Mouse (Mus musculus) stomach, postnatal 0 days (tissue): ENCODE measurements around the gene Tm7sf3. TPM values are rescaled to one million over a fixed set of nuclear protein-coding genes. Genes with fewer than 3 reads are reported as not detected.

Experiments
- ATAC-seq: fragments of 200-750 bp; cut with Nextera tagmentation; 2 replicates; pipeline ENCODE4 v1.8.0; 2017; ENCODE audit not compliant: low FRiP score, low TSS enrichment
- DNase-seq: peaks from one replicate; pipeline ENCODE4 v3.0.0-alpha.2; 2016; ENCODE audit warnings: low spot score
- H3K27ac ChIP-seq: fragments of 300-500 bp; sonication (generic); replicated peaks from 2 replicates; pipeline ENCODE4 v1.5.1; 2014; ENCODE audit warnings: mild to moderate bottlenecking, control low read depth
- H3K27me3 ChIP-seq: fragments of 300-500 bp; sonication (generic); 2 replicates; pipeline ENCODE4 v1.6.1; 2014; ENCODE audit warnings: low read length; ENCODE audit not compliant: control insufficient read depth, insufficient read depth
- H3K36me3 ChIP-seq: fragments of 300-500 bp; sonication (generic); 2 replicates; pipeline ENCODE4 v1.6.1; 2014; ENCODE audit warnings: low read length, mixed read lengths; ENCODE audit not compliant: control insufficient read depth, insufficient read depth
- H3K4me1 ChIP-seq: fragments of 300-500 bp; sonication (generic); replicated peaks from 2 replicates; pipeline ENCODE4 v1.6.1; 2014; ENCODE audit warnings: antibody characterized with exemption; ENCODE audit not compliant: control insufficient read depth, insufficient read depth
- H3K4me2 ChIP-seq: fragments of 300-500 bp; sonication (generic); replicated peaks from 2 replicates; pipeline ENCODE4 v1.6.1; 2014; ENCODE audit warnings: low read depth, mild to moderate bottlenecking, control low read depth, moderate library complexity
- H3K4me3 ChIP-seq: fragments of 300-500 bp; sonication (generic); 2 replicates; pipeline ENCODE4 v1.5.1; 2014; ENCODE audit warnings: low read depth, low read length, control low read depth
- H3K9ac ChIP-seq: fragments of 300-500 bp; sonication (generic); 2 replicates; pipeline ENCODE4 v1.6.1; 2014; ENCODE audit warnings: mild to moderate bottlenecking, low read length, control low read depth, mixed read lengths
- H3K9me3 ChIP-seq: fragments of 300-500 bp; sonication (generic); 2 replicates; pipeline ENCODE4 v1.6.1; 2016; ENCODE audit warnings: low read length; ENCODE audit not compliant: control insufficient read depth
- CTCF ChIP-seq: IDR thresholded peaks from 2 replicates; pipeline ENCODE4 v1.5.1; 2016; ENCODE audit warnings: antibody characterized with exemption, low read depth, mild to moderate bottlenecking, moderate library complexity
- EP300 ChIP-seq: optimal IDR thresholded peaks from 2 replicates; pipeline ENCODE3; 2016; ENCODE audit warnings: antibody characterized with exemption
- WGBS: fragments of 180-500 bp; shearing (Covaris S2); extraction: QIAGEN DNeasy Blood & Tissue Kit; methylation state at CpG from one replicate; pipeline ENCODE4 v1.1.7; 2014; 5-methylcytosine and 5-hydroxymethylcytosine counted together
- polyA plus RNA-seq: library from polyadenylated mRNA; unstranded; fragments of >200 nt; fragmentation: Nextera tagmentation; extraction: Ambion mirVana; gene quantifications from 2 replicates; pipeline ENCODE4 v1.2.1, GENCODE M21; 2015

Tm7sf3 gene
- polyA plus RNA-seq, 1 experiment from 2014 or later: 24.5 TPM

DNA sequence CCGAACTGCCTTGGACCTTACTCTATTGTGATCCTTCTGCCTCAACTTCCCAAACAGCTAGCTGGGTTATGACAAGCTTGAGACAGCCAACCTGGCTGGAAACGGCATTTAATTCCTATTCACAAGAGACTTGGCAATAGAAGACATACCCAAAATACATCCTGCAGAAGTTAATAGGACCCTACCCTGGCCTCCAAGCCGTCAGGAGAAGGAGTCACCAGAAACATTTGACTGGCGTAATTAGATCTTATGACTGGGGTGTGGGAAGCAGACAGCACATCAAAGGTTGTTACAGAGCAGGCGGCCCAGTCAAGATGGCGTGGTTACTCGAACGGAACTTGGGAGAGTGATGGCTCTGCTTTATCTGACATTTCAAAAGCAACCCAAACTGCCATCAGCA is 10.8 kb downstream of the Tm7sf3 start:
- Histone ChIP-seq H3K4me1 (0 out of 2 replicates have a peak, but pooled peaks cover 3% of the 10 kb centered on the region), H3K27ac (no peak overlapping the region), H3K27me3 (no peaks in the 10 kb centered on the region), H3K9ac (no peak overlapping the region), H3K36me3 (no peaks in the 10 kb centered on the region), H3K9me3 (no peaks in the 10 kb centered on the region), H3K4me3 (no peak overlapping the region), H3K4me2 (no peak overlapping the region)
- TF ChIP-seq EP300 (no peak), CTCF (no peak)
- ATAC-seq: no peak
- DNase-seq: no peak
- WGBS: 78% methylated on average over 8 of the region's 8 CpGs

- WGBS: 75% methylated on average over 4 of the region's 4 CpGs
- H3K9me3 ChIP-seq: no peaks in the 10 kb centered on the region
- TF ChIP-seq CTCF (no peak), EP300 (no peak)
- no peak overlapping the region for H3K4me2 ChIP-seq
- DNase-seq (no peak), ATAC-seq (no peak)
- H3K27ac ChIP-seq: no peak overlapping the region
- no peaks in the 10 kb centered on the region for H3K36me3 ChIP-seq
- no peak overlapping the region for H3K4me3 ChIP-seq
- no peak overlapping the region for H3K9ac ChIP-seq
- H3K27me3 ChIP-seq: no peaks in the 10 kb centered on the region
- H3K4me1 ChIP-seq: 0 out of 2 replicates have a peak, but pooled peaks cover 3% of the 10 kb centered on the region
These were observed 11.7 kb downstream of the Tm7sf3 start for GRCm38 (mm10) chr6:146630961-146631360.

- Histone ChIP-seq H3K4me1 (0 out of 2 replicates have a peak, but pooled peaks cover 3% of the 10 kb centered on the region), H3K9ac (no peak overlapping the region), H3K4me3 (no peak overlapping the region), H3K27me3 (no peaks in the 10 kb centered on the region), H3K36me3 (no peaks in the 10 kb centered on the region), H3K4me2 (no peak overlapping the region), H3K9me3 (no peaks in the 10 kb centered on the region), H3K27ac (no peak overlapping the region)
- TF ChIP-seq CTCF (no peak), EP300 (no peak)
- WGBS: 75% methylated on average over 9 of the region's 9 CpGs
- DNase-seq (no peak), ATAC-seq (no peak)
These were observed 12.6 kb downstream of the Tm7sf3 start for GRCm38 (mm10) chr6:146629781-146630756.

DNA sequence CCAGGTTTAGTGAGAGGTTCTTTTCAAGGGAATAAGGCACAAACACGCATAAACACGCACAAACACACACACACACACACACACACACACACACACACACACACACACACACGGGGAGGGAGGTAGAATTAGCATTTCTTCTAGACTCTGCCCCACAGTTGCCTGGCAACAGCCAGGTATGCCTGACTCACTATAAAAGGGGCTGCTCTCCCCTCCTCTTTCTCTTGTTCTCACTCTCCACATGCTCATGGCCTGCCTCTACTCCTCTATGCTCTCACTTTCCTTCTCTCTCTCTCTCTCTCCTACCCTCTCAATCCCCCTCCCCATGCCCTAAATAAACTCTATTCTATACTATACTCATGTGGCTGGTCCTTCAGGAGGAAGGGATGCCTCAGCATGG is 14.5 kb downstream of the Tm7sf3 start:
- 0 out of 2 replicates have a peak, but pooled peaks cover under 1% of the 10 kb centered on the region for H3K4me1 ChIP-seq
- no peaks in the 10 kb centered on the region for H3K36me3 ChIP-seq
- no peaks in the 10 kb centered on the region for H3K27me3 ChIP-seq
- H3K4me2 ChIP-seq: no peak overlapping the region
- WGBS: 85% methylated on average over 3 of the region's 3 CpGs
- no peak overlapping the region for H3K9ac ChIP-seq
- TF ChIP-seq EP300: no peak
- no peak for TF ChIP-seq CTCF
- DNase-seq (no peak), ATAC-seq (no peak)
- H3K9me3 ChIP-seq: no peaks in the 10 kb centered on the region
- H3K4me3 ChIP-seq: no peak overlapping the region
- no peak overlapping the region for H3K27ac ChIP-seq

DNA sequence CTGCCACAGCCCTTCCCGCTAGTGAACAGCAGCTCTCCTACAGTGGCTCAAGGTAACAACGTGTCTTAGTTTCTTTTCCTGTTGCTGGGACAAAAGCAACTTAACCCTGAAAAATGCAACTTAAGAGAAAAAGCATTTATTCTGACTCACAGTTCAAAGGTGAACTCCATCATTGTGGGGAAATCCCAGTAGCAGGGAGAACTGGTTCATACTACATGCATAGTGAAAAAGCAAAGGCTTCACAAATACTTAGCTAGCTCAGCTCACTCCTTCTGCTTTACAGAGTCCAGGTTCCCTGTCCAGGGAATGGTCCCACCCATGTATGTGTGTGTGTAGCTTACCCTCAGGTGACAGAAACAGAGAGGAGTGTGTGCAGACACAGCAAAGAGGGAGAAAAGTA is 26.0 kb downstream of the Tm7sf3 start:
- Histone ChIP-seq H3K27me3 (no peaks in the 10 kb centered on the region), H3K9ac (no peak overlapping the region), H3K4me1 (no peaks in the 10 kb centered on the region), H3K36me3 (peaks cover 6% of the 10 kb centered on the region; the same call in 1 of the 2 replicates), H3K4me3 (no peak overlapping the region), H3K9me3 (no peaks in the 10 kb centered on the region), H3K27ac (no peak overlapping the region), H3K4me2 (no peak overlapping the region)
- no peak for DNase-seq
- TF ChIP-seq EP300 (no peak), CTCF (no peak)
- 68% methylated on average over 2 of the region's 2 CpGs for WGBS
- ATAC-seq: no peak

- 89% methylated on average over 8 of the region's 8 CpGs for WGBS
These were observed 26.7 kb downstream of the Tm7sf3 start for GRCm38 (mm10) chr6:146615891-146616290.

More at GRCm38 (mm10) chr6:146615891-146616290, 26.7 kb downstream of the Tm7sf3 start:
- no peaks in the 10 kb centered on the region for H3K9me3 ChIP-seq
- DNase-seq (no peak), ATAC-seq (no peak)
- H3K27me3 ChIP-seq: no peaks in the 10 kb centered on the region
- H3K36me3 ChIP-seq: peaks cover 6% of the 10 kb centered on the region; the same call in 1 of the 2 replicates
- no peak overlapping the region for H3K4me3 ChIP-seq
- TF ChIP-seq CTCF (no peak), EP300 (no peak)
- no peaks in the 10 kb centered on the region for H3K4me1 ChIP-seq
- H3K27ac ChIP-seq: no peak overlapping the region
- no peak overlapping the region for H3K4me2 ChIP-seq
- no peak overlapping the region for H3K9ac ChIP-seq
